Mouse (Mus musculus) stomach, postnatal 0 days (tissue): Measurements from ENCODE around the gene Tns4.

Experiments
- CTCF ChIP-seq: IDR thresholded peaks from 2 replicates; pipeline ENCODE4 v1.5.1; 2016; ENCODE audit warnings: antibody characterized with exemption, low read depth, mild to moderate bottlenecking, moderate library complexity
- EP300 ChIP-seq: optimal IDR thresholded peaks from 2 replicates; pipeline ENCODE3; 2016; ENCODE audit warnings: antibody characterized with exemption

DNA sequence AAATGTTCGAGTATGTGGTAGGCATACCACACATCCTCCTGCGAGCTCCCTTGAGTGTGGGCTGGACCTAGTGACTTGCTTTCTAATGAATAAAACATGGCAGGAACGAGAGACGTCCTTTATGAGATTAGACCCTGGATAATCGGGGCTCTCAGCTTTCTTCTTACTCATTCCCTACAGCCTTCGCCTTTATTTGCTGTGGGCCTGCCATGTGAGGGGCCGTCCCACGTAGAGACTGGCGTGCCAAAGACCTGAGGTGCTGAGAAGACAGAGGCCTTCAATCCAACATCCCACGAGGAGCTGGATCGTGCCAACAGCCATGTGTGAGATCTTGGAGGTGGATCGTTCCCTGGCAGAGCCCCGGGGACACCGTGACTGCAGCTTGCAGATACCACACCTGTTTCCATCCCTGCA lies 32.1 kb upstream of the Tns4 start:
- TF ChIP-seq CTCF: no peak
- no peak for TF ChIP-seq EP300
